Mouse (Mus musculus) small intestine, adult 2 months (tissue): ENCODE data around the gene Mlycd. TPM values are rescaled to one million over a fixed set of nuclear protein-coding genes. Genes with fewer than 3 reads are reported as not detected.
A peak's percentile ranks its signal among the peaks of the same experiment; 100 is the strongest.
"Not testable (repeated sequence)": the region's sequence is repeated elsewhere in the genome, so short reads cannot be mapped to it uniquely, and the experiment has no call there.

ENCODE experiments used
- H3K27ac ChIP-seq: fragments of 200-500 bp; 2 replicates; pipeline ENCODE4 v1.5.1; 2012; ENCODE audit warnings: low read depth, low read length, control low read depth, inconsistent platforms; ENCODE audit not compliant: insufficient read depth
- H3K27me3 ChIP-seq: fragments of 200-500 bp; 2 replicates; pipeline ENCODE4 v1.6.1; 2012; ENCODE audit warnings: mild to moderate bottlenecking, moderate library complexity, low read length, inconsistent platforms; ENCODE audit not compliant: control insufficient read depth, insufficient read depth
- H3K36me3 ChIP-seq: fragments of 200-500 bp; 2 replicates; pipeline ENCODE4 v1.6.1; 2012; ENCODE audit warnings: mild to moderate bottlenecking, low read length, control low read depth, inconsistent platforms; ENCODE audit not compliant: control insufficient read depth, insufficient read depth
- H3K4me1 ChIP-seq: fragments of 200-500 bp; 2 replicates; pipeline ENCODE4 v1.6.1; 2012; ENCODE audit warnings: low read length, inconsistent platforms, mixed read lengths; ENCODE audit not compliant: control insufficient read depth, insufficient read depth, insufficient read length
- H3K4me3 ChIP-seq: fragments of 200-500 bp; 2 replicates; pipeline ENCODE4 v1.5.1; 2012; ENCODE audit warnings: low read depth, mild to moderate bottlenecking, control low read depth, inconsistent platforms, low read length, moderate library complexity
- CTCF ChIP-seq: fragments of 200-500 bp; IDR thresholded peaks from 2 replicates; pipeline ENCODE4 v1.5.1; 2012; ENCODE audit warnings: low read depth, mild to moderate bottlenecking, control low read depth, inconsistent platforms, low read length, moderate library complexity, mixed read lengths; ENCODE audit not compliant: insufficient replicate concordance, insufficient read length; ENCODE audit errors: extremely low read depth
- POLR2A ChIP-seq: fragments of 200-500 bp; IDR thresholded peaks from 2 replicates; pipeline ENCODE4 v1.6.1; 2012; ENCODE audit warnings: low read depth, mild to moderate bottlenecking, control low read depth, inconsistent platforms, low read length, moderate library complexity
- WGBS: fragments of 180-500 bp; shearing (Covaris S2); methylation state at CpG from one replicate; pipeline ENCODE4 v1.1.7; 2018; 5-methylcytosine and 5-hydroxymethylcytosine counted together
- polyA plus RNA-seq: library from polyadenylated mRNA; depleted of rRNA; stranded (reverse); fragments of >200 nt; gene quantifications from 2 replicates; pipeline ENCODE4 v1.2.3, GENCODE M21; 2012; rRNA removed

Mlycd gene
- polyA plus RNA-seq: 29.0 and 49.6 TPM in 2 replicates

- no peaks in the 10 kb centered on the region for H3K36me3 ChIP-seq
- H3K27me3 ChIP-seq: no peaks in the 10 kb centered on the region
- H3K4me3 ChIP-seq: peak within 1 kb of the TSS; percentile 89
- H3K4me1 ChIP-seq: peaks cover 19% of the 10 kb centered on the region
- peak within 1 kb of the TSS; percentile 74 for H3K27ac ChIP-seq
- under 1% methylated on average over 44 of the region's 44 CpGs for WGBS
- TF ChIP-seq POLR2A: peak; percentile 86
- no peak for TF ChIP-seq CTCF
Observed at GRCm38 (mm10) chr8:119394524-119395026, at the start of gene Mlycd. Gene Mlycd, plus strand, starts transcription at chr8:119394878.

GRCm38 (mm10) chr8:119345029-119345682, 49.5 kb upstream of the Mlycd start:
- peaks cover 6% of the 10 kb centered on the region for H3K4me1 ChIP-seq
- H3K27ac ChIP-seq: no peak overlapping the region
- no peak for TF ChIP-seq CTCF
- WGBS: 41% methylated on average over 22 of the region's 22 CpGs
- peaks cover 26% of the 10 kb centered on the region for H3K36me3 ChIP-seq
- H3K27me3 ChIP-seq: no peaks in the 10 kb centered on the region
- H3K4me3 ChIP-seq: peak overlapping the region; percentile 81

- Histone ChIP-seq H3K4me3 (peak overlapping the region; percentile 81; the same call in 1 of the 2 replicates), H3K4me1 (peaks cover 8% of the 10 kb centered on the region), H3K36me3 (peaks cover 26% of the 10 kb centered on the region), H3K27ac (no peak overlapping the region), H3K27me3 (no peaks in the 10 kb centered on the region)
- TF ChIP-seq CTCF: no peak
- no peak for TF ChIP-seq POLR2A
- 85% methylated on average over 15 of the region's 15 CpGs for WGBS
Observed at GRCm38 (mm10) chr8:119345683-119346075, 49.0 kb upstream of the Mlycd start.

GRCm38 (mm10) chr8:119351647-119352046, 43.0 kb upstream of the Mlycd start:
- Histone ChIP-seq H3K4me3 (no peak overlapping the region), H3K27me3 (no peaks in the 10 kb centered on the region), H3K27ac (no peak overlapping the region), H3K4me1 (peaks cover 2% of the 10 kb centered on the region), H3K36me3 (peaks cover 26% of the 10 kb centered on the region)
- WGBS: 93% methylated on average over 19 of the region's 19 CpGs
- TF ChIP-seq CTCF (no peak), POLR2A (no peak)

DNA sequence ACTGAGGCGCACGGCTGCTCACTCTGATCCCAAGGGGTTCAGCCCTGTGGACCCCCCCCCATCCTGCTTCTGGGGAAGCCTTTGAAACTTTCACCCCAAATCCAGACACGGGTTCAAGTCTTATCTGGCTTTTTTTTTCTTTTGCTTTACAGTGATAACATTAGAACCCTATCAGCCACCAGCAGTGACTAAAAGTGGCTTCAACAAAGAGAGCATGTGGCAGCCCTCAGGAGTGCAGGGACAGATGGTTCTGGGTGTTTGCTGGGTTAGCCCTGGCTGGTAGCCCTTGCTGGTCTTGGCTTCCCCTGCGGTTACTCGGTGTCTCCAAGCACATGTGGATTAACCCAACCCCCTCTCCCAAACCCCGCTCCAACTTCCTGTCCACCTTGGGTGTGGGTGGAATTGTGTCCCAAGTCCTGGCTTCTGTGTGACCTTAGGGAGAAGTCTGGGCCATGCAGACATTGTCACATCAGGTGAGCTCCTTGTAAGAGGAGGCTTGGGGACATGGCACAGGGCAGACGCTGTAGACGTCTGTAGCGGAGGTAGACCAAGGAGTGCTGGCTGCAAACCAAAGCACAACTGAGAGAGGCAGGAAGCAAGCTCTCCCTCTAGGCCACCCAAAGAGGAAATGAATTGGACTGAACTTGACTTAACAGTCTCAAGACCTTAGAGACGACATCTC, 41.6 kb upstream of the Mlycd start:
- Histone ChIP-seq H3K4me1 (peaks cover 2% of the 10 kb centered on the region), H3K36me3 (peaks cover 14% of the 10 kb centered on the region), H3K27ac (no peak overlapping the region), H3K27me3 (no peaks in the 10 kb centered on the region), H3K4me3 (no peak overlapping the region)
- 65% methylated on average over 10 of the region's 10 CpGs for WGBS
- TF ChIP-seq CTCF (no peak), POLR2A (no peak)

DNA sequence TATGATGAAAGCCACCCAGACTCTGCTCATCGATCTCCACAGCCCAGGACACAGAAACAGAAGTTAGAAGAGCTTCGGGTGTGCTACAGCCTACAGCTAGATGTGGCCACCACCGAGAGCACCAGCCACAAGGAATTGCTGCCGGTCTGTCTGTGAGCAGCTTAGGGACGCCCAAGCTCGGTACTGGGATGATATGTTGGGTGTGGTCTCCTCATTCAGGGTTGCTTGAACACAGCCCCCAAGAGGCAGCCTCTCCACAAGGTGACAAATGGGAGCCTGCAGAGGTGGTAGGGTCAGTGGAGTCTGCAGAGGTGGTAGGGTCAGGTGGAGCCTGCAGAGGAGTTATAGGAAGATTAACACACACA, 41.0 kb upstream of the Mlycd start:
- H3K4me3 ChIP-seq: no peak overlapping the region
- H3K27ac ChIP-seq: no peak overlapping the region
- peaks cover 2% of the 10 kb centered on the region for H3K4me1 ChIP-seq
- WGBS: 78% methylated on average over 6 of the region's 6 CpGs
- H3K27me3 ChIP-seq: no peaks in the 10 kb centered on the region
- TF ChIP-seq POLR2A (no peak), CTCF (no peak)
- H3K36me3 ChIP-seq: peaks cover 11% of the 10 kb centered on the region

- not testable (repeated sequence) for H3K27me3 ChIP-seq, H3K27ac ChIP-seq, H3K4me1 ChIP-seq, H3K36me3 ChIP-seq, H3K4me3 ChIP-seq
- 60% methylated on average over 5 of the region's 5 CpGs for WGBS
- peak; percentile 23; the same call in 1 of the 2 replicates for TF ChIP-seq CTCF
Observed at GRCm38 (mm10) chr8:119356631-119357030, 38.0 kb upstream of the Mlycd start.
